Mouse (Mus musculus) midbrain, embryonic 10.5 days (tissue): ENCODE results near the gene Ect2. TPM values are rescaled to one million over a fixed set of nuclear protein-coding genes. Genes with fewer than 3 reads are reported as not detected.

ENCODE experiments used
- DNase-seq: peaks from one replicate; pipeline ENCODE4 v3.0.0-alpha.2; 2017; ENCODE audit warnings: low spot score
- H3K27ac ChIP-seq: fragments of 300-500 bp; sonication (generic); replicated peaks from 2 replicates; pipeline ENCODE4 v1.5.1; 2016; ENCODE audit warnings: mild to moderate bottlenecking
- H3K27me3 ChIP-seq: fragments of 300-500 bp; sonication (generic); 2 replicates; pipeline ENCODE4 v1.6.1; 2016; ENCODE audit warnings: low read depth, mild to moderate bottlenecking; ENCODE audit not compliant: poor library complexity, severe bottlenecking
- H3K36me3 ChIP-seq: fragments of 300-500 bp; sonication (generic); 2 replicates; pipeline ENCODE4 v1.6.1; 2016; ENCODE audit warnings: mild to moderate bottlenecking, moderate library complexity
- H3K4me1 ChIP-seq: fragments of 300-500 bp; sonication (generic); 2 replicates; pipeline ENCODE4 v1.6.1; 2016
- H3K4me3 ChIP-seq: fragments of 300-500 bp; sonication (generic); 2 replicates; pipeline ENCODE4 v1.5.1; 2016; ENCODE audit warnings: mild to moderate bottlenecking, moderate library complexity
- H3K9me3 ChIP-seq: fragments of 300-500 bp; sonication (generic); replicated peaks from 2 replicates; pipeline ENCODE4 v1.6.1; 2016; ENCODE audit warnings: mild to moderate bottlenecking
- WGBS: fragments of 180-500 bp; shearing (Covaris S2); methylation state at CpG from one replicate; pipeline ENCODE4 v1.1.7; 2016; 5-methylcytosine and 5-hydroxymethylcytosine counted together
- polyA plus RNA-seq: library from polyadenylated mRNA; unstranded; fragments of >200 nt; fragmentation: Nextera tagmentation; extraction: Ambion mirVana; gene quantifications from 2 replicates; pipeline ENCODE4 v1.2.1, GENCODE M21; 2016

The Ect2 gene
- polyA plus RNA-seq, 1 experiment from 2014 or later: 106 TPM

GRCm38 (mm10) chr3:27054766-27055165 is 98.9 kb downstream of the Ect2 start:
- H3K36me3 ChIP-seq: no peaks in the 10 kb centered on the region
- H3K27me3 ChIP-seq: no peaks in the 10 kb centered on the region
- no peak overlapping the region for H3K27ac ChIP-seq
- H3K9me3 ChIP-seq: 0 out of 2 replicates have a peak, but pooled peaks cover 5% of the 10 kb centered on the region
- peaks cover 3% of the 10 kb centered on the region; the same call in 1 of the 2 replicates for H3K4me1 ChIP-seq
- DNase-seq: no peak
- 85% methylated on average over 2 of the region's 2 CpGs for whole genome bisulfite sequencing
- no peak overlapping the region for H3K4me3 ChIP-seq

Other genes starting within 250 kb of the Ect2 start
- gene Nceh1, start 29.1 kb upstream of the Ect2 start, polyA plus RNA-seq: 4.6 and 4.9 TPM in 2 replicates
- not detected in 2 replicates for gene Tnfsf10, start 163.2 kb upstream of the Ect2 start, polyA plus RNA-seq
- gene Ghsr, start 217.5 kb upstream of the Ect2 start, polyA plus RNA-seq: 0.06 and 0.30 TPM in 2 replicates